Mouse (Mus musculus) embryo, embryonic 11 days (tissue): ENCODE results near the gene Atp6ap1l.
"Not testable (repeated sequence)": the region's sequence is repeated elsewhere in the genome, so short reads cannot be mapped to it uniquely, and the experiment has no call there.

ENCODE experiments used
- DNase-seq: peaks from one replicate; pipeline ENCODE4 v3.0.0-alpha.2; 2015

Gene Atp6ap1l

GRCm38 (mm10) chr13:90905176-90905575, at the start of gene Atp6ap1l:
Gene Atp6ap1l, minus strand, starts transcription at chr13:90905355.
- DNase-seq = no peak

- DNase-seq = no peak
These were observed 34.4 kb upstream of the Atp6ap1l start for GRCm38 (mm10) chr13:90939600-90939999.

- no peak for DNase-seq
These were observed 34.0 kb upstream of the Atp6ap1l start for GRCm38 (mm10) chr13:90939192-90939591.

- no peak for DNase-seq
These were observed 30.7 kb upstream of the Atp6ap1l start for GRCm38 (mm10) chr13:90935852-90936251.

GRCm38 (mm10) chr13:90933256-90933655, 28.1 kb upstream of the Atp6ap1l start:
- DNase-seq = no peak

- peak; percentile 76 for DNase-seq
These were observed 24.7 kb upstream of the Atp6ap1l start for GRCm38 (mm10) chr13:90929847-90930246.

GRCm38 (mm10) chr13:90928266-90928665, 23.1 kb upstream of the Atp6ap1l start:
- DNase-seq = not testable (repeated sequence)

- DNase-seq = no peak
These were observed 21.9 kb upstream of the Atp6ap1l start for GRCm38 (mm10) chr13:90926938-90927633.

GRCm38 (mm10) chr13:90926125-90926765, 21.1 kb upstream of the Atp6ap1l start:
- no peak for DNase-seq

- no peak for DNase-seq
These were observed 20.0 kb upstream of the Atp6ap1l start for GRCm38 (mm10) chr13:90925191-90925590.

- DNase-seq = no peak
These were observed 18.9 kb upstream of the Atp6ap1l start for GRCm38 (mm10) chr13:90924072-90924471.

GRCm38 (mm10) chr13:90923617-90924016, 18.5 kb upstream of the Atp6ap1l start:
- not testable (repeated sequence) for DNase-seq

- peak; percentile 95 for DNase-seq
These were observed 17.8 kb upstream of the Atp6ap1l start, which contains the start of gene Rps23 for GRCm38 (mm10) chr13:90922751-90923612. Gene Rps23, plus strand, starts transcription at chr13:90922958.

- no peak for DNase-seq
These were observed 9.6 kb upstream of the Atp6ap1l start for GRCm38 (mm10) chr13:90914721-90915120.

GRCm38 (mm10) chr13:90913675-90914192, 8.6 kb upstream of the Atp6ap1l start:
- no peak for DNase-seq

- no peak for DNase-seq
These were observed 7.9 kb upstream of the Atp6ap1l start for GRCm38 (mm10) chr13:90912760-90913674.

- DNase-seq = no peak
These were observed 2.2 kb upstream of the Atp6ap1l start for GRCm38 (mm10) chr13:90907376-90907775.

GRCm38 (mm10) chr13:90896821-90897220, 8.3 kb downstream of the Atp6ap1l start:
- no peak for DNase-seq

GRCm38 (mm10) chr13:90896098-90896497, 9.1 kb downstream of the Atp6ap1l start:
- no peak for DNase-seq

- DNase-seq = no peak
These were observed 10.3 kb downstream of the Atp6ap1l start for GRCm38 (mm10) chr13:90894819-90895218.

- no peak for DNase-seq
These were observed 15.0 kb downstream of the Atp6ap1l start for GRCm38 (mm10) chr13:90890111-90890510.

GRCm38 (mm10) chr13:90886568-90886983, 18.6 kb downstream of the Atp6ap1l start:
- peak; percentile 78 for DNase-seq
